Mouse (Mus musculus): Measurements from ENCODE around the gene Otud6a.

Gene Otud6a

GRCm38 (mm10) chrX:100428693-100429092 lies at the start of gene Otud6a:
Gene Otud6a (plus strand): TSS chrX:100429013.
- 95% methylated on average over 21 of the region's 21 CpGs for WGBS

DNA sequence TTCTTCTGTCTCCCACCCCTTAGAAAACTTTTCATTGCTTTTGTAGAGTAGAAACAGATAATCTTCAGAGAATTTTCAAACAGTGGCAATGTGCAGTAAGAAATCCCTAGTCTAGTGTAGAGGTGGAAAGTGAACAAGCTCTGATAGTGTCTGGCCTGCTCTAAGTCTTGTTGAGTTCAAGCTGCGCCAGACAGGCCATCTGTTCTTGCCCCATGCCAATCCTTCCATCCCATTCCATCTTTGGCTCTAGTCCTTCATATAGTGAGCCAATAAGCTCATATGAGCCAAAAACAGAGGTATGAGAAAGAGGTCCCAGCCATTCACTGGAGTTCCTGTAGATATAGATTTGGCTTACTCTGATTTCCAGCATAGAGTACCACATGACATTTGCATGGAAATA lies 38.9 kb upstream of the Otud6a start:
- WGBS: 96% methylated on average over 1 of the region's 1 CpGs

- WGBS: 27% methylated on average over 6 of the region's 6 CpGs
These were observed 36.5 kb upstream of the Otud6a start for GRCm38 (mm10) chrX:100392304-100392703.

- 74% methylated on average over 7 of the region's 7 CpGs for WGBS
These were observed 34.5 kb upstream of the Otud6a start for GRCm38 (mm10) chrX:100394223-100394861.

GRCm38 (mm10) chrX:100395026-100395425 lies 33.8 kb upstream of the Otud6a start:
- WGBS: 84% methylated on average over 8 of the region's 8 CpGs

DNA sequence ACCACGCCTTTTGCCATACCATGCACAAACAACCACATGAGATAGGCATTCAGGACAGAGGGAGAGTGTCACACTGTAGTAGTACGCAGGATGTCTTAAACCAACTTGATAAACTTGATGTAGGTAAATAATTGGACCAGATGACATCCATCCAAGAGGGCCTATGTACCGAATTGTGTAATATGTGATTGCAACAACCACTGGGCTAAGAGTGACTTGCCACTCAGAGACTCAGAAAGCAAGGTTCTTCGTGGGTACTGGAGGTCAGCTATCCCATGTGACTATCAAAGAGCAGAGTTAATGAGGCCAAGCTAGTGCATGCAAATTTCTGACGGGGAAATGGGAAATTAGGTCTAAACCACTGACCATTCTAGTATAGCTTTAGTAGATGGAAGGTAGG lies 27.2 kb upstream of the Otud6a start:
- 80% methylated on average over 5 of the region's 5 CpGs for WGBS

- WGBS: 76% methylated on average over 1 of the region's 1 CpGs
These were observed 19.6 kb upstream of the Otud6a start for GRCm38 (mm10) chrX:100409245-100409644.

DNA sequence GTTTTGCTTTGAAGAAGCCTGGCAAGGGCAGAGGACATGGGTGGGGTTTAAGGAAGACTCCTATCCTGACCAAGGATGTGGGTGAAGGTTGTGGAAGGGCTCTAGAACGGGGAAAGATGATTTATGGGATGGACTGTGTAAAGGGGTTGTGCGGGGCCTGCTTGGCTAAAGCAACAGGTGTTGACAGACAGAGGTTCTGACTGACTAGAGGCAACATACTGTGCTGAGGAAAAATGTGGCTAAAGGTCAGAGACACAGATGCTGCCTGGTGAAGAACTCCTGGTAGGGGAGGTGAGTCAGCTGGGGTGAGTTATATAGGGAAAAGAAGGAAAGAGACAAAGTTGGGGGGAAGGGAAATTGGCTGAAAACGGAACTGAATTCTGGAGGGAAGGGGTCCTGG lies 3.5 kb downstream of the Otud6a start:
- whole genome bisulfite sequencing: 91% methylated on average over 3 of the region's 3 CpGs

DNA sequence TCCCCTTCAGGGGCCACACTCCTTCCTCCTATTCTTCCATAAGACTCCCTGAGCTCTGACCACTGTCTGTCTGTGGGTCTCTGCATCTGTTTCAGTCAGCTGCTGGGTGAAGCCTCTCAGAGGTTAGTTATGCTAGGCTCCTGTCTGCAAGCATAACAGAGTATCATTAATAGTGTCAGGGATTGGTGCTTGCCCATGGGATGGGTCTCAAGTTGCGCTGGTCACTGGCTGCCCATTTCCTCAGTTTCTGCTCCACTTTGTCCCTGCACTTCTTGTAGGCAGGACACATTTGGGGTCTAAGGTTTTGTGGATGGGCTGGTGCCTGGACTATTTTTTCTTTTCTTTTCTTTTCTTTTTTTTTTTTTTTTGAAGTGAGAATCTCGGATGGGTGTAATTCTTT lies 13.8 kb downstream of the Otud6a start, which contains the start of gene Awat2:
Awat2 (minus strand) TSS at position 101 of the 400 bp plus-strand sequence.
- WGBS: 81% methylated on average over 2 of the region's 2 CpGs

DNA sequence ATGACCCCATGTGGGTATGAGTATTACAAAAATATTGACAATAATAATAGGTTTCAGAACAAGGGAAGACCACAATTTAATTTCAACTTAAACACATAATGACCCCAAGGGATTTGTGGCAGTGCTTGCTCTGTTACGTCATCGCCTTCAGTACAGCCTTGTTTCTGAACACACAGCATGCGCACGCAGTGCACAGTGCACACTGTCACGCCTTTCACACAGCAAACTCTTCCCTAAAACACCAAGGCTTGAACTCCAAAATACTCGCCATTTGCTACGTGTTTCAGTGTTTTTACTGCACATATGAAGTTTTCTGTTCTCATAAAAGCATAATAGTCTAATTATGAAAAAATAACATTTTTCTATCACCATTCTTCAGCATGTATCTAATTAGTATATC lies 14.7 kb downstream of the Otud6a start:
- WGBS: 86% methylated on average over 7 of the region's 7 CpGs

DNA sequence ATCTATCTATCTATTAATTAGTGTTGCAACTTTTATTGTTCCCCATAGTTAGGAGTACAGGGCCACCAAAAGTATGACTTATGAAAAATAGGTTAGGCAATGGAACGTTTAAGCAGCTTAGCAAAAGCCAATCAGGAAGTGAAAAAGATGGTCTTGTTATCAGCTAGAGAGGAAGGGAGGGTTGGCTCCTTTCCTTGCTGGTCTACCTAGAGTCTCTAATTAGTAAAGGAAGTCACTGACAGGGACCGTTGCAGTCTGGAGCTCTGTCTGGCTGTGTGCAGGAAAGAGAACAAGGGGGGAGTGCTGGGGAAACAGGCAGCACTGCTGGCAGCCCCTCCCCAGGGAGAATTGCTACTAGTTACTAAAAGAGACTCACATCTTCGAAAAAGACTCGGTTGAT lies 39.2 kb downstream of the Otud6a start:
- WGBS: 32% methylated on average over 4 of the region's 4 CpGs

DNA sequence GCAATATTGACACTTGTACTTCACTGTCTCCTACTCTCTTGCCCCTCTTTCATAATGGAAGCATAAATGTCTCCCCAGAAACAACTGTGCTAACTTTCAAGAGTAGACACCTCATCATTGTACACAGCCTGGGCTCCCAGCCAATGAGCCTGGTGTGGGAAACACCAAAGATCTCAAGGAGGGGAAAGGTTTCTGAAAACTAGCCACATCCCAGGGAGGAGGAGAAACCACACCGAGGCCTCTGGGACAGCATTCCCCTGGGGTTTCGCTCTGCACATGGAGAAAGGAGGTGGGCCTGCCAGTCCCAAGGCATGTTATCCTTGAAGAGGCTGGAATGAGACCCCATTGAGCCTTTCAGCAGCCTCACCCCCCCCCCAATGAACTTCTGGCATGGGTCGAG lies 41.3 kb downstream of the Otud6a start:
- WGBS: 64% methylated on average over 3 of the region's 3 CpGs

GRCm38 (mm10) chrX:100471491-100471890 lies 42.7 kb downstream of the Otud6a start:
- 60% methylated on average over 3 of the region's 3 CpGs for WGBS

GRCm38 (mm10) chrX:100475569-100476223 lies 46.9 kb downstream of the Otud6a start:
- 75% methylated on average over 4 of the region's 4 CpGs for WGBS
